Mouse (Mus musculus): ENCODE data around the gene Taz.

The Taz gene

DNA sequence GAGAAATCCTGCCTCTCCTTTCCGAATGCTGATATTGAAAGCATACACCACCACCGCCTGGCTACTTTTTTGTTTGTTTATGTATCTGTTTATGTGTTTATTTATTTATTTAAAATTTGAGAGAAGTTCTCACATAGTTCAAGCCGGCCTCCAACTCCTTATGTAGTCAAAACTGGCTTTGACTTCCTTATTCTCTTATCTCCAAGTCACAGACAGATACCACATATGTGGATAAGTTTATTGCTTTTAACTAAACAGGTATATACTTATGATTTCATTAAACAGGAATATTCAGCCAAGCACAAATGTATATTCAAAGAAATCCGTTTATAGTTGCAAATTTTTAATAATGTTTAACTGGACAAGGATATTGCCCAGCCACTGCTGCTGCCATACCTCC is 11.7 kb downstream of the Taz start:
- TF ChIP-seq NANOG (IDR thresholded peaks at IDR 0.05; ENCODE audit: borderline replicate concordance, low read length) (no peak), POU5F1 (IDR thresholded peaks at IDR 0.05; ENCODE audit: borderline replicate concordance, low read length) (no peak), CTCF (conservative IDR thresholded peaks at IDR 0.05; ENCODE audit: low read length) (no peak)
- peaks cover 10% of the 10 kb centered on the region for H3K4me1 ChIP-seq (replicated peaks; ENCODE audit: low read depth, low read length)

GRCm38 (mm10) chrX:74296538-74297448 is 15.1 kb downstream of the Taz start, which contains the start of gene Atp6ap1:
Atp6ap1 (plus strand) TSS chrX:74297097.
- H3K27me3 ChIP-seq (ENCODE audit: insufficient read depth, low read length), result no peaks in the 10 kb centered on the region
- H3K4me1 ChIP-seq (replicated peaks; ENCODE audit: low read depth, low read length), result peaks cover 20% of the 10 kb centered on the region
- H3K4me3 ChIP-seq (replicated peaks; ENCODE audit: low read length), result peak within 1 kb of the TSS; percentile 88
- TF ChIP-seq POU5F1 (IDR thresholded peaks at IDR 0.05; ENCODE audit: borderline replicate concordance, low read length) (no peak), CTCF (conservative IDR thresholded peaks at IDR 0.05; ENCODE audit: low read length) (no peak), NANOG (IDR thresholded peaks at IDR 0.05; ENCODE audit: borderline replicate concordance, low read length) (no peak)
- H3K9me3 ChIP-seq (ENCODE audit: low read length), result no peaks in the 10 kb centered on the region
- peaks cover 34% of the 10 kb centered on the region for H3K36me3 ChIP-seq (ENCODE audit: insufficient read depth, low read length)

More for the DNA sequence above, 11.7 kb downstream of the Taz start:
- Histone ChIP-seq H3K4me3 (replicated peaks; ENCODE audit: low read length) (no peak overlapping the region), H3K27me3 (ENCODE audit: insufficient read depth, low read length) (no peaks in the 10 kb centered on the region), H3K36me3 (ENCODE audit: insufficient read depth, low read length) (peaks cover 17% of the 10 kb centered on the region), H3K9me3 (ENCODE audit: low read length) (no peaks in the 10 kb centered on the region)

- H3K4me3 ChIP-seq (replicated peaks; ENCODE audit: low read length), result no peak overlapping the region
- H3K9me3 ChIP-seq (ENCODE audit: low read length), result no peaks in the 10 kb centered on the region
- peaks cover 50% of the 10 kb centered on the region for H3K36me3 ChIP-seq (ENCODE audit: insufficient read depth, low read length)
- H3K27me3 ChIP-seq (ENCODE audit: insufficient read depth, low read length), result no peaks in the 10 kb centered on the region
- TF ChIP-seq CTCF (conservative IDR thresholded peaks at IDR 0.05; ENCODE audit: low read length) (no peak), NANOG (IDR thresholded peaks at IDR 0.05; ENCODE audit: borderline replicate concordance, low read length) (no peak)
- peaks cover 20% of the 10 kb centered on the region for H3K4me1 ChIP-seq (replicated peaks; ENCODE audit: low read depth, low read length)
Observed at GRCm38 (mm10) chrX:74298348-74298747, 16.6 kb downstream of the Taz start.

DNA sequence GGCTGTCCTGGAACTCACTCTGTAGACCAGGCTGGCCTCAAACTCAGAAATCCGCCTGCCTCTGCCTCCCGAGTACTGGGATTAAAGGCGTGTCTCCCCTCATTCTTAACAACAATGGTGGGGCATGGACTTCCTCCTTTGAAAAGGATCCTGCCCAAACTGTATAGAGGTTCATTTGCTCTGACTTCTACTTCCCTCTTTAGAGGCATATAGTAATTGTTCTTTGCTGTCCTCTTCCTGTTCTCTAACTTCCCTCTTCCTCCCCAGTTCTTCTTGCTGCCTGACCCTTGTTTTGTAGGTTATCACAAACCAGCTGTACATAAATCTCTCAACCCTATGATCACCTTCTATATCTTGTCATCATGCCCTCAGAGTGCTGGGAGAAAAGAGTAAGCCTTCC is 18.0 kb downstream of the Taz start:
- TF ChIP-seq CTCF (conservative IDR thresholded peaks at IDR 0.05; ENCODE audit: low read length) (no peak), NANOG (IDR thresholded peaks at IDR 0.05; ENCODE audit: borderline replicate concordance, low read length) (no peak), POU5F1 (IDR thresholded peaks at IDR 0.05; ENCODE audit: borderline replicate concordance, low read length) (no peak)
- H3K9me3 ChIP-seq (ENCODE audit: low read length), result no peaks in the 10 kb centered on the region
- H3K27me3 ChIP-seq (ENCODE audit: insufficient read depth, low read length), result no peaks in the 10 kb centered on the region
- H3K4me1 ChIP-seq (replicated peaks; ENCODE audit: low read depth, low read length), result peaks cover 32% of the 10 kb centered on the region
- no peak overlapping the region for H3K4me3 ChIP-seq (replicated peaks; ENCODE audit: low read length)
- peaks cover 60% of the 10 kb centered on the region for H3K36me3 ChIP-seq (ENCODE audit: insufficient read depth, low read length)

DNA sequence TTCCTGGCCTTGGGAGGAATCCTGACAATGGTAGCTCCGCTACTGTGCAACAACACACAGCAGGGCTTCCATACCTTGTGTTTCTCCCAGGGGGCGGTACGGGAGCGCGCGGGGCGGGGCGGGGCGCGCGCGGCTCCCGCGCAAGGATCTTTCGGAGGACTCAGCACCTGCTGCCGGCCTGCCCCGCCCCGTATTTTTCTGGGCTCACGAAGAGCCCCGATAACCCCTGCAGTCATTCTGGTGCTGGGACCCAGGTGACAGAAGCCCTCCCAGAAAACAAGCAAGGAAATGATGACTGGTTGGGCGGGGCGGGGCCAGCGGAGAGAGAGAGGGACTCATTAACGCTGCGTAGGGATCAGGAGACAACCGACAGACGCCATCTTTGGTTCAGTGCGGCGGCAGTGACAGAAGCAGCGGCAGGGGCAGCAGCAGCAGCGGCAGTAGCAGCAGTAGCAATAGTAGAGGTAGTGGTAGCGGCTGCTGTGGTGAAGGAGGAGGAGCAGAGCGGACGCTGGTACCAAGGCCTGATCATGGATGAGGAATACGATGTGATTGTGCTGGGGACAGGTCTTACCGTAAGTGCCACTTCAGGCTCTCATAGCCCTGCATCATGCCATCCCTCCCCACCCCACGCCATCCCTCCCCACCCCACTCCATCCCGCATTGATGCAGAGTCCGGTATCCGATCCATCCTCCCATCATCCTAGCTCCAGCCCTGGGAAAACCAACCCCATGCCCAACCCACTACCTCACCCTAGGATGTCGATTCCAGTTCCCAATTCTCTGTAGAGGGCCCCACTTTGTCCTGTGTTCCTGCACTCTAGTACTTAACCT is 23.4 kb downstream of the Taz start, which contains the start of gene Gdi1:
TSS of gene Gdi1 (plus strand) at position 132 of the 834 bp plus-strand sequence.
- Histone ChIP-seq H3K4me3 (replicated peaks; ENCODE audit: low read length) (peak within 1 kb of the TSS; percentile 81), H3K4me1 (replicated peaks; ENCODE audit: low read depth, low read length) (peaks cover 23% of the 10 kb centered on the region), H3K9me3 (ENCODE audit: low read length) (no peaks in the 10 kb centered on the region), H3K36me3 (ENCODE audit: insufficient read depth, low read length) (peaks cover 82% of the 10 kb centered on the region), H3K27me3 (ENCODE audit: insufficient read depth, low read length) (no peaks in the 10 kb centered on the region)
- no peak for TF ChIP-seq CTCF (conservative IDR thresholded peaks at IDR 0.05; ENCODE audit: low read length)
- no peak for TF ChIP-seq POU5F1 (IDR thresholded peaks at IDR 0.05; ENCODE audit: borderline replicate concordance, low read length)
- no peak for TF ChIP-seq NANOG (IDR thresholded peaks at IDR 0.05; ENCODE audit: borderline replicate concordance, low read length)

- H3K9me3 ChIP-seq (ENCODE audit: low read length), result no peaks in the 10 kb centered on the region
- H3K4me1 ChIP-seq (replicated peaks; ENCODE audit: low read depth, low read length), result peaks cover 11% of the 10 kb centered on the region
- H3K4me3 ChIP-seq (replicated peaks; ENCODE audit: low read length), result peak within 1 kb of the TSS; percentile 88
- no peaks in the 10 kb centered on the region for H3K27me3 ChIP-seq (ENCODE audit: insufficient read depth, low read length)
- TF ChIP-seq NANOG (IDR thresholded peaks at IDR 0.05; ENCODE audit: borderline replicate concordance, low read length), result no peak
- TF ChIP-seq POU5F1 (IDR thresholded peaks at IDR 0.05; ENCODE audit: borderline replicate concordance, low read length), result no peak
- TF ChIP-seq CTCF (conservative IDR thresholded peaks at IDR 0.05; ENCODE audit: low read length), result no peak
- peaks cover 76% of the 10 kb centered on the region for H3K36me3 ChIP-seq (ENCODE audit: insufficient read depth, low read length)
Observed at GRCm38 (mm10) chrX:74312540-74313464, 31.1 kb downstream of the Taz start, which contains the start of gene Fam50a. Fam50a (plus strand) TSS chrX:74313033.

DNA sequence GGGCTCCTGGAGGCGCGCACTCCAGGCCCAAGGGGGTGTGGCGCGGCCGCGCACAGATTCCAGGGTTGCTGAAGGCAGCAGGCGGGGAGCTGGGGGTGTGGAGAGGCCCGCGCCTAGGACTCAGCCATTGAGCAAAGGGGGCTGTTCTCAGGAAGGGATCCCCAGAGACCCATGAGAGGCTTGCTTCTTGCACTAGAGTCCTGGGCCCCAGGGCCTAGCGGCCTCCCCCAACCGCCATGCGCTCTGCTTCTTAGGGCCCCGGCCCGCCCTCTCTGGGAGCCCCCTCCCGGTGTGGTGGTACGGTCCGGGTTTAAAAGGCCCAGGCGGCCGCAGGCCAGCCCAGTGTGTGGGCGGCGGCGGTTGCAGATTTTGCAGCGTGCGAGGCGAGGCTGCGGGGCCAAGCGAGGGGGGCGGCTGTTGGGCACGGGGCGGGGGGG is 47.0 kb downstream of the Taz start, which contains the start of gene Plxna3:
TSS of gene Plxna3 (plus strand) at position 342 of the 437 bp plus-strand sequence.
- Histone ChIP-seq H3K36me3 (ENCODE audit: insufficient read depth, low read length) (peaks cover 27% of the 10 kb centered on the region), H3K4me3 (replicated peaks; ENCODE audit: low read length) (peak within 1 kb of the TSS; percentile 71), H3K9me3 (ENCODE audit: low read length) (no peaks in the 10 kb centered on the region), H3K27me3 (ENCODE audit: insufficient read depth, low read length) (no peaks in the 10 kb centered on the region), H3K4me1 (replicated peaks; ENCODE audit: low read depth, low read length) (peaks cover 20% of the 10 kb centered on the region)
- no peak for TF ChIP-seq POU5F1 (IDR thresholded peaks at IDR 0.05; ENCODE audit: borderline replicate concordance, low read length)

Data from E14TG2a.4 (cell line).